Comparison of ENCODE assay signal across 7 mouse cellular contexts in the genomic region with DNA sequence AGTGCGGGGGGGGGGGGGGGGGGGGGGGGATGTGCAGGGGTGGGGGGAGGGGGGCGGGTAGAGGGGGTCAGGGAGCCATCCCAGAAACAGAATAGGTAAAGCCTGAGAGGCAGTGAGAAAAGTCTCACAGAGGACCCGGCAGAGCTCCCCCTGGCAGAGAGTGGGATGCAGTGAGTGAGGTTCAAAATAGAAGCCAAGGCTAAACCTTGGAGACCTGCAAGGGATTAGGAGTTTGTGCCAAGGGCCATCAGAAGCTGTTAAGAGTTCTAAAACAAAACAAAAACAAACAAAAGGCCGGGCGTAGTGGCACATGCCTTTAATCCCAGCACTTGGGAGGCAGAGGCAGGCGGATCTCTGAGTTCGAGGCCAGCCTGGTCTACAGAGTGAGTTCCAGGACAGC.
"Had no signal": no experiment of that assay in that cellular context is flagged by ENCODE, and none has a peak within 500 bp of the region (broad histone marks: within the 10 kb centered on the region; RNA-seq: fewer than 3 reads in every experiment).

No protein-coding gene starts in this region.

- DNase-seq: lung, adult 2 months; lung, postnatal 14 days; lung, postnatal 36 days; right cerebral cortex, postnatal 14 days; thymus, adult 2 months; thymus, postnatal 25 days; thymus, postnatal 4 days had no signal
